Mouse (Mus musculus) thymus, adult 2 months (tissue): ENCODE results near the gene Pgls. TPM values are rescaled to one million over a fixed set of nuclear protein-coding genes. Genes with fewer than 3 reads are reported as not detected.

Source experiments
- DNase-seq: peaks from one replicate; pipeline ENCODE4 v3.0.0; 2021
- H3K27ac ChIP-seq: fragments of 200-500 bp; 2 replicates; pipeline ENCODE4 v1.5.1; 2012; ENCODE audit warnings: low read length, control low read depth; ENCODE audit not compliant: control insufficient read depth, insufficient read depth
- H3K27me3 ChIP-seq: fragments of 200-500 bp; 2 replicates; pipeline ENCODE4 v1.6.1; 2012; ENCODE audit warnings: mild to moderate bottlenecking, low read length, moderate library complexity, mixed read lengths; ENCODE audit not compliant: control insufficient read depth, insufficient read depth
- H3K36me3 ChIP-seq: fragments of 200-500 bp; 2 replicates; pipeline ENCODE4 v1.6.1; 2012; ENCODE audit warnings: mild to moderate bottlenecking, low read length, moderate library complexity; ENCODE audit not compliant: control insufficient read depth, insufficient read depth
- H3K4me1 ChIP-seq: fragments of 200-500 bp; replicated peaks from 2 replicates; pipeline ENCODE4 v1.6.1; 2012; ENCODE audit warnings: low read length; ENCODE audit not compliant: control insufficient read depth, insufficient read depth
- H3K4me3 ChIP-seq: fragments of 200-500 bp; 2 replicates; pipeline ENCODE4 v1.5.1; 2012; ENCODE audit warnings: mild to moderate bottlenecking, low read length, control low read depth, moderate library complexity; ENCODE audit not compliant: control insufficient read depth, insufficient read depth
- CTCF ChIP-seq: fragments of 200-500 bp; IDR thresholded peaks from 2 replicates; pipeline ENCODE4 v1.5.1; 2012; ENCODE audit warnings: mild to moderate bottlenecking, control low read depth, low read length, moderate library complexity, borderline replicate concordance; ENCODE audit not compliant: control insufficient read depth, poor library complexity, insufficient read depth; ENCODE audit errors: extremely low read depth
- POLR2A ChIP-seq: fragments of 200-500 bp; IDR thresholded peaks from 2 replicates; pipeline ENCODE4 v1.6.1; 2012; ENCODE audit warnings: mild to moderate bottlenecking, low read length, control low read depth, moderate library complexity; ENCODE audit not compliant: control insufficient read depth, poor library complexity, insufficient read depth; ENCODE audit errors: extremely low read depth
- WGBS: fragments of 180-500 bp; shearing (Covaris S2); methylation state at CpG from one replicate; pipeline ENCODE4 v1.1.7; 2018; 5-methylcytosine and 5-hydroxymethylcytosine counted together
- polyA plus RNA-seq: library from polyadenylated mRNA; depleted of rRNA; stranded (reverse); fragments of >200 nt; gene quantifications from 2 replicates; pipeline ENCODE4 v1.2.3, GENCODE M21; 2012

Pgls gene
- polyA plus RNA-seq, 1 experiment: 280 TPM

- no peaks in the 10 kb centered on the region for H3K36me3 ChIP-seq
- no peaks in the 10 kb centered on the region for H3K27me3 ChIP-seq
- no peak overlapping the region for H3K4me3 ChIP-seq
- no peak overlapping the region for H3K27ac ChIP-seq
- DNase-seq: no peak
- TF ChIP-seq POLR2A (no peak), CTCF (no peak)
- WGBS: 31% methylated on average over 4 of the region's 4 CpGs
- H3K4me1 ChIP-seq: peaks cover 42% of the 10 kb centered on the region
Measured at GRCm38 (mm10) chr8:71596798-71597197, 4.8 kb downstream of the Pgls start.

GRCm38 (mm10) chr8:71597451-71597850 lies 5.5 kb downstream of the Pgls start, which contains the start of gene Fam129c:
Fam129c (plus strand) TSS chr8:71597648.
- TF ChIP-seq POLR2A (no peak), CTCF (no peak)
- Histone ChIP-seq H3K27ac (no peak within 1 kb of the TSS), H3K4me3 (no peak within 1 kb of the TSS), H3K4me1 (peaks cover 48% of the 10 kb centered on the region), H3K27me3 (no peaks in the 10 kb centered on the region), H3K36me3 (no peaks in the 10 kb centered on the region)
- 89% methylated on average over 3 of the region's 3 CpGs for WGBS
- no peak for DNase-seq

GRCm38 (mm10) chr8:71598375-71598774 lies 6.4 kb downstream of the Pgls start:
- Histone ChIP-seq H3K27me3 (no peaks in the 10 kb centered on the region), H3K36me3 (no peaks in the 10 kb centered on the region), H3K4me1 (peaks cover 41% of the 10 kb centered on the region), H3K27ac (no peak overlapping the region), H3K4me3 (no peak overlapping the region)
- no peak for DNase-seq
- TF ChIP-seq CTCF (no peak), POLR2A (no peak)

GRCm38 (mm10) chr8:71598841-71599240 lies 6.9 kb downstream of the Pgls start:
- 94% methylated on average over 5 of the region's 5 CpGs for WGBS
- Histone ChIP-seq H3K4me3 (no peak overlapping the region), H3K27ac (no peak overlapping the region), H3K4me1 (peaks cover 38% of the 10 kb centered on the region), H3K36me3 (no peaks in the 10 kb centered on the region), H3K27me3 (no peaks in the 10 kb centered on the region)
- no peak for TF ChIP-seq POLR2A
- TF ChIP-seq CTCF: no peak
- no peak for DNase-seq

GRCm38 (mm10) chr8:71601939-71602665 lies 10.1 kb downstream of the Pgls start:
- TF ChIP-seq CTCF: no peak; the same call in 1 of the 2 replicates
- no peak for TF ChIP-seq POLR2A
- H3K27me3 ChIP-seq: no peaks in the 10 kb centered on the region
- no peak overlapping the region for H3K27ac ChIP-seq
- no peaks in the 10 kb centered on the region for H3K36me3 ChIP-seq
- peak overlapping the region; percentile 42 for H3K4me3 ChIP-seq
- peak; percentile 55 for DNase-seq
- WGBS: 7% methylated on average over 65 of the region's 65 CpGs
- peaks cover 16% of the 10 kb centered on the region for H3K4me1 ChIP-seq

GRCm38 (mm10) chr8:71602666-71603334 lies 10.8 kb downstream of the Pgls start:
- no peaks in the 10 kb centered on the region for H3K27me3 ChIP-seq
- no peak overlapping the region for H3K27ac ChIP-seq
- peaks cover 11% of the 10 kb centered on the region for H3K4me1 ChIP-seq
- 43% methylated on average over 32 of the region's 32 CpGs for WGBS
- H3K4me3 ChIP-seq: peak overlapping the region; percentile 42
- no peaks in the 10 kb centered on the region for H3K36me3 ChIP-seq
- no peak for DNase-seq
- TF ChIP-seq CTCF: no peak
- no peak for TF ChIP-seq POLR2A

GRCm38 (mm10) chr8:71604021-71604420 lies 12.0 kb downstream of the Pgls start:
- no peaks in the 10 kb centered on the region for H3K27me3 ChIP-seq
- peaks cover 11% of the 10 kb centered on the region for H3K4me1 ChIP-seq
- H3K36me3 ChIP-seq: no peaks in the 10 kb centered on the region
- no peak overlapping the region for H3K27ac ChIP-seq
- WGBS: 89% methylated on average over 7 of the region's 7 CpGs
- no peak overlapping the region for H3K4me3 ChIP-seq
- no peak for DNase-seq
- no peak for TF ChIP-seq POLR2A
- no peak for TF ChIP-seq CTCF
